Mouse (Mus musculus): Measurements from ENCODE around the gene Incenp. TPM values are rescaled to one million over a fixed set of nuclear protein-coding genes. Genes with fewer than 3 reads are reported as not detected.
"Not testable (repeated sequence)": the region's sequence is repeated elsewhere in the genome, so short reads cannot be mapped to it uniquely, and the experiment has no call there.

Gene Incenp
- polyA plus RNA-seq, 1 experiment from 2014 or later, result 118 TPM

- Histone ChIP-seq H3K9me3 (no peaks in the 10 kb centered on the region), H3K9ac (no peak overlapping the region), H3K4me3 (no peak overlapping the region), H3K36me3 (peaks cover 5% of the 10 kb centered on the region; the same call in 1 of the 2 replicates), H3K27ac (no peak overlapping the region), H3K27me3 (no peaks in the 10 kb centered on the region), H3K4me2 (no peak overlapping the region), H3K4me1 (0 out of 2 replicates have a peak, but pooled peaks cover 2% of the 10 kb centered on the region)
- ATAC-seq (ENCODE audit: insufficient number of reproducible peaks, insufficient read depth, low FRiP score, low TSS enrichment, low read depth), result no peak
- WGBS, result 71% methylated on average over 1 of the region's 1 CpGs
These were observed 34.5 kb downstream of the Incenp start for GRCm38 (mm10) chr19:9864856-9865255.

GRCm38 (mm10) chr19:9860821-9861220 lies 38.5 kb downstream of the Incenp start:
- H3K9me3 ChIP-seq; H3K27ac ChIP-seq; H3K4me2 ChIP-seq; H3K9ac ChIP-seq; H3K4me1 ChIP-seq; ATAC-seq (ENCODE audit: insufficient number of reproducible peaks, insufficient read depth, low FRiP score, low TSS enrichment, low read depth); H3K27me3 ChIP-seq; H3K36me3 ChIP-seq; H3K4me3 ChIP-seq: not testable (repeated sequence)
- WGBS, result 94% methylated on average over 2 of the region's 3 CpGs

DNA sequence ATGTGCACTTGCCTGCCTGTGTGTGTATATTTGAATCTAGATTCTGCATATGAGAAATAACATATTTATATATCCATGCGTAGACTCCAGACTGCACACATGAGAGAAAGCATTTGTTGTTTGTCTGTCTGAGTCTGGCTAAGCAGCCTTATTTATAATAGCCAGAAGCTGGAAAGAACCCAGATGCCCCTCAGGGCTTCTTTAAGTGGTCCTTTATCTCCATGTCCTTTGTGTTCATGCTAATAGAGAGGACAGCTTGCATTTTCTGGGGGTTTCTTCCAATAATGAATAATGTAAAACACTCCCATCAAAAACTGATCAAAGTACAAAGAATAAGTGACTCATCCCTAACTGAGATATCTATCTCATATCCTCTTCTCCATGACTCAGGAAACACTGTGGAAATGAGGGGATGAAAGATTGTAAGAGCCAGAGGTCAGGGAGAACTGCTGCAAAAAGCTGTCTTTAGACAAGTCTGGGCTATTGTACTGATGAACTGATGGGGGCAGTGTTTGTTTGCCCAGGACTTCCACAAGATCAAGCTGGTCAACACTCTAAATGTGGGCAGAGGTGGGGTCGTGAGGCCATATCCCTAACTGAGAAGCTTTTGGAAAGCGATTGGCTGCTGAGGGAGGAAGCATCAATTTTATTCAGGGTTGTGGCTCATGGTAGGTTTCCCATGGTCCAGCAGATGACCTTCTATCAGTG lies 49.8 kb downstream of the Incenp start:
- not testable (repeated sequence) for H3K9ac ChIP-seq; H3K27ac ChIP-seq; H3K4me2 ChIP-seq; H3K4me1 ChIP-seq; H3K9me3 ChIP-seq; H3K4me3 ChIP-seq; H3K36me3 ChIP-seq; H3K27me3 ChIP-seq; ATAC-seq (ENCODE audit: insufficient number of reproducible peaks, insufficient read depth, low FRiP score, low TSS enrichment, low read depth)
- WGBS, result 64% methylated on average over 3 of the region's 3 CpGs

DNA sequence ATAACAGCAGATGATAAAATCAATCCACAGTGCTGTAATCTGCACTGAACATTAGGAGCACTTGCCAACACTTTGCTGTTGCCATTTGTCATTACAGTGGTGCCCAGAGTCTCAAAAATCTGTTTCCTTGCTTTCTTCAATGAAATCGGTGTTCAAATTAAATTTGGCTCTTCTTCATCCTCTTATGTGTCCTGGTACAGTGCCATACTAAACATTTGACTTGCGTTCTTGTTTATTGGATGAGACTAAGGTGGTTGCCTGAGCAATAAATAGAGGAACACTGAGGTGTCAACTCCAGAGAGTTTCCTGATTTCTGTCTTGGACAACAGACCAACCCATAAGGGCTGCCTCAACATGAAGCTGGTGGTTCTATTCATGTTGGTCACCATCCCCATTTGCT lies 52.1 kb downstream of the Incenp start, which contains the start of gene Scgb2a2:
Scgb2a2 (plus strand) TSS at position 301 of the 400 bp plus-strand sequence.
- Histone ChIP-seq H3K9ac (no peak within 1 kb of the TSS), H3K27ac (no peak within 1 kb of the TSS), H3K4me2 (no peak within 1 kb of the TSS), H3K27me3 (no peaks in the 10 kb centered on the region), H3K36me3 (no peaks in the 10 kb centered on the region), H3K4me1 (no peaks in the 10 kb centered on the region), H3K9me3 (no peaks in the 10 kb centered on the region), H3K4me3 (no peak within 1 kb of the TSS)
- ATAC-seq (ENCODE audit: insufficient number of reproducible peaks, insufficient read depth, low FRiP score, low TSS enrichment, low read depth), result no peak
- WGBS, result 83% methylated on average over 2 of the region's 2 CpGs

DNA sequence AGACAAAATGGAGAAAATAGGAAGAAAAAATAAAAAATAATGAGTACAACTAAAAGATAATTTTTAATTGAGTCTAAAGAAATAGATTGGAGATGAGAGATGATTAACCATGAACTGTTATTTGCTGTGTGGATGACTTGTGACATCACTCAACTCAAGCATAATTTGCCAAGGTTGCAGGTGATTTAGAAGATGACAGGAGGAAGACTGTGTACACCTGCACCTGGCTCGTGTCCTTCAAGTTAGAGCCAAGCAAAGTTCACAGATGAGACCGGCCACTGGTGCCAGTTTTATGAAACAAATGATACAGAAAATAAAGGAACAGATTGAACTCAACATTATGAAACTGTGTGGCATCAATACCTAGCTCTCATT lies 62.0 kb downstream of the Incenp start:
- no peaks in the 10 kb centered on the region for H3K4me1 ChIP-seq
- H3K27ac ChIP-seq, result no peak overlapping the region
- H3K9me3 ChIP-seq, result no peaks in the 10 kb centered on the region
- no peak for ATAC-seq (ENCODE audit: insufficient number of reproducible peaks, insufficient read depth, low FRiP score, low TSS enrichment, low read depth)
- H3K27me3 ChIP-seq, result no peaks in the 10 kb centered on the region
- no peak overlapping the region for H3K4me2 ChIP-seq
- no peak overlapping the region for H3K9ac ChIP-seq
- WGBS, result 51% methylated on average over 2 of the region's 2 CpGs
- H3K4me3 ChIP-seq, result no peak overlapping the region
- no peaks in the 10 kb centered on the region for H3K36me3 ChIP-seq

GRCm38 (mm10) chr19:9836581-9837340 lies 62.6 kb downstream of the Incenp start:
- Histone ChIP-seq H3K4me3 (peak overlapping the region; percentile 38), H3K4me2 (peak overlapping the region; percentile 49)
- ATAC-seq (ENCODE audit: insufficient number of reproducible peaks, insufficient read depth, low FRiP score, low TSS enrichment, low read depth), result peak; percentile 32; the same call in 1 of the 2 replicates
- not testable (repeated sequence) for H3K9ac ChIP-seq, H3K27me3 ChIP-seq, H3K27ac ChIP-seq, H3K4me1 ChIP-seq, H3K9me3 ChIP-seq, H3K36me3 ChIP-seq
- WGBS, result 20% methylated on average over 18 of the region's 21 CpGs

Small RNAs within 50 kb of the gene (microRNA-seq; reads per million reads assigned to microRNA genes)
- gene Gm22369, result not detected
- gene Gm24484, result not detected

Other genes with a start within 250 kb of the Incenp start
- not detected in 2 replicates for gene Scgb2a2, start 52.0 kb downstream of the Incenp start, polyA plus RNA-seq (2015; fragmentation: Nextera tagmentation; extraction: Ambion mirVana)
- gene Fth1, start 81.0 kb upstream of the Incenp start, polyA plus RNA-seq (2015; fragmentation: Nextera tagmentation; extraction: Ambion mirVana), result 1,553 and 1,793 TPM in 2 replicates
- gene Best1, start 102.1 kb upstream of the Incenp start, polyA plus RNA-seq (2015; fragmentation: Nextera tagmentation; extraction: Ambion mirVana), result 0.73 and 0.98 TPM in 2 replicates
- gene Rab3il1, start 102.1 kb upstream of the Incenp start, polyA plus RNA-seq (2015; fragmentation: Nextera tagmentation; extraction: Ambion mirVana), result 42.0 and 43.3 TPM in 2 replicates
- 8.6 and 10.0 TPM in 2 replicates for gene Fads3, start 142.0 kb upstream of the Incenp start, polyA plus RNA-seq (2015; fragmentation: Nextera tagmentation; extraction: Ambion mirVana)
- 70.0 and 79.8 TPM in 2 replicates for gene Fads2, start 202.2 kb upstream of the Incenp start, polyA plus RNA-seq (2015; fragmentation: Nextera tagmentation; extraction: Ambion mirVana)

Data from embryonic facial prominence, embryonic 13.5 days (tissue).